Mouse (Mus musculus) liver, embryonic 11.5 days (tissue): ENCODE results near the gene Wiz. TPM values are rescaled to one million over a fixed set of nuclear protein-coding genes. Genes with fewer than 3 reads are reported as not detected.

ENCODE experiments used
- ATAC-seq: fragments of 200-750 bp; cut with Nextera tagmentation; replicated peaks from 2 replicates; pipeline ENCODE4 v1.8.0; 2017; ENCODE audit warnings: moderate number of reproducible peaks, mild to moderate bottlenecking, moderate TSS enrichment, moderate library complexity; ENCODE audit not compliant: low FRiP score
- DNase-seq: peaks from one replicate; pipeline ENCODE4 v3.0.0-alpha.2; 2017; ENCODE audit warnings: low spot score
- H3K27ac ChIP-seq: fragments of 300-500 bp; sonication (generic); 2 replicates; pipeline ENCODE4 v1.5.1; 2014; ENCODE audit warnings: mild to moderate bottlenecking, low read depth, low read length, control low read depth
- H3K27me3 ChIP-seq: fragments of 300-500 bp; sonication (generic); replicated peaks from 2 replicates; pipeline ENCODE4 v1.6.1; 2014; ENCODE audit warnings: low read length, mixed read lengths; ENCODE audit not compliant: control insufficient read depth, insufficient read depth
- H3K36me3 ChIP-seq: fragments of 300-500 bp; sonication (generic); 2 replicates; pipeline ENCODE4 v1.6.1; 2014; ENCODE audit warnings: mild to moderate bottlenecking, low read length, moderate library complexity, mixed read lengths; ENCODE audit not compliant: control insufficient read depth, insufficient read depth
- H3K4me1 ChIP-seq: fragments of 300-500 bp; sonication (generic); replicated peaks from 2 replicates; pipeline ENCODE4 v1.6.1; 2014; ENCODE audit warnings: low read length, mixed read lengths; ENCODE audit not compliant: control insufficient read depth, insufficient read depth
- H3K4me2 ChIP-seq: fragments of 300-500 bp; sonication (generic); 2 replicates; pipeline ENCODE4 v1.6.1; 2014; ENCODE audit warnings: mild to moderate bottlenecking, control low read depth, moderate library complexity
- H3K4me3 ChIP-seq: fragments of 300-500 bp; sonication (generic); 2 replicates; pipeline ENCODE4 v1.5.1; 2014; ENCODE audit warnings: low read depth, low read length, control low read depth
- H3K9ac ChIP-seq: fragments of 300-500 bp; sonication (generic); 2 replicates; pipeline ENCODE4 v1.6.1; 2014; ENCODE audit warnings: low read depth, low read length, control low read depth
- H3K9me3 ChIP-seq: fragments of 300-500 bp; sonication (generic); 2 replicates; pipeline ENCODE4 v1.6.1; 2016; ENCODE audit warnings: low read length, inconsistent platforms, mixed read lengths; ENCODE audit not compliant: control insufficient read depth
- WGBS: fragments of 180-500 bp; shearing (Covaris S2); extraction: QIAGEN DNeasy Blood & Tissue Kit; methylation state at CpG from one replicate; pipeline ENCODE4 v1.1.7; 2014; 5-methylcytosine and 5-hydroxymethylcytosine counted together
- polyA plus RNA-seq: library from polyadenylated mRNA; unstranded; fragments of >200 nt; fragmentation: Nextera tagmentation; extraction: Ambion mirVana; gene quantifications from 2 replicates; pipeline ENCODE4 v1.2.1, GENCODE M21; 2014

The Wiz gene
- polyA plus RNA-seq, 1 experiment from 2014 or later: 25.7 TPM

- 76% methylated on average over 31 of the region's 31 CpGs for WGBS
- peak; percentile 47 for ATAC-seq
- no peak overlapping the region for H3K27ac ChIP-seq
- peaks cover 73% of the 10 kb centered on the region for H3K36me3 ChIP-seq
- no peak overlapping the region for H3K4me3 ChIP-seq
- no peak overlapping the region for H3K4me2 ChIP-seq
- 0 out of 2 replicates have a peak, but pooled peaks cover 4% of the 10 kb centered on the region for H3K4me1 ChIP-seq
- no peaks in the 10 kb centered on the region for H3K27me3 ChIP-seq
- H3K9ac ChIP-seq: no peak overlapping the region
- no peaks in the 10 kb centered on the region for H3K9me3 ChIP-seq
- DNase-seq: no peak
Measured at GRCm38 (mm10) chr17:32333675-32334303, 55.5 kb downstream of the Wiz start.

- DNase-seq: no peak
- Histone ChIP-seq H3K4me2 (no peak overlapping the region), H3K9ac (no peak overlapping the region), H3K4me1 (peaks cover 5% of the 10 kb centered on the region; the same call in 1 of the 2 replicates), H3K9me3 (no peaks in the 10 kb centered on the region), H3K27ac (no peak overlapping the region), H3K27me3 (no peaks in the 10 kb centered on the region), H3K36me3 (peaks cover 33% of the 10 kb centered on the region), H3K4me3 (no peak overlapping the region)
- no peak for ATAC-seq
Measured at GRCm38 (mm10) chr17:32327501-32327900, 61.7 kb downstream of the Wiz start.

DNA sequence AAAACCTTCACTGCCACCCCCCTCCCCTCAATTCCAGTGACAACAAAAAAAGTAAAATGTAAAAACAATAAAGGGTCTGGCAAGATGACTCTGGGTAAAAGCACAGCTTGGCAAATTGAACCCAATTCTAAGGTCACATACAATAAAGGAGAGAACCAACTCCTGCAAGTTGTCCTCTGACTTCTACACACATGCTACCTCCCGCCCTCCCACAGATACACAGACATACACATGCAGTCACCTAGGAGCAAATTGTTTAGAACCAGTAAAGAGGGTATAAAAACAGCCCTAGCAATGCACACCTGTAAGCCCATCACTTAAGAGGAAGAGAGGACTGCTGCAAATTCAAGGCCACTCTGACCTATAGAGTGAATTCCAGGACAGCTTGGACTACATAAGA lies 66.4 kb downstream of the Wiz start:
- Histone ChIP-seq H3K9me3 (no peaks in the 10 kb centered on the region), H3K27me3 (no peaks in the 10 kb centered on the region), H3K4me1 (peaks cover 25% of the 10 kb centered on the region), H3K9ac (no peak overlapping the region), H3K36me3 (peaks cover 13% of the 10 kb centered on the region), H3K4me2 (peak overlapping the region; percentile 98), H3K4me3 (no peak overlapping the region), H3K27ac (no peak overlapping the region)
- ATAC-seq (no peak), DNase-seq (no peak)
- 76% methylated on average over 1 of the region's 1 CpGs for WGBS

- Histone ChIP-seq H3K36me3 (peaks cover 21% of the 10 kb centered on the region), H3K27me3 (no peaks in the 10 kb centered on the region), H3K27ac (peak overlapping the region; percentile 97), H3K4me3 (peak overlapping the region; percentile 96), H3K9ac (peak overlapping the region; percentile 79), H3K4me2 (peak overlapping the region; percentile 98), H3K9me3 (no peaks in the 10 kb centered on the region), H3K4me1 (peaks cover 25% of the 10 kb centered on the region)
- DNase-seq: no peak
- WGBS: 26% methylated on average over 6 of the region's 6 CpGs
- no peak; the same call in none of the 2 replicates for ATAC-seq
Measured at GRCm38 (mm10) chr17:32321836-32322235, 67.4 kb downstream of the Wiz start.

DNA sequence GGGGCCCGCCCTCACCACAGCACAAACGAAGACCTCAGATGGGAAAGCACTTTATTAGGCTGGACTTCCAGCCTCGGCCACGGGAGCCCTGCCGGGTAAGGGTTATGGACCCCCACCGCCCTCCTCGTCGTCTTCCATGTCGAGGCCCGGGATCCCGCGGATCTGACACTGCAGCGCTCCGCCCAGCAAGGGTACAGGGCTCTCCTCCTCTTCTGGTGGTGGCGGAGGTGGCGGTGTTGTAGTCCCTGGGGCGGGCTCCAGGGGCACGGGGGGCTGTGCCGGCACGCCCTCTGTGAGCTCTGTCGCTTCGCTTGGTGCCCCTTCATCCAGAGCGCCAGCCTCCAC lies 67.9 kb downstream of the Wiz start:
- Histone ChIP-seq H3K4me2 (peak overlapping the region; percentile 98), H3K4me1 (peaks cover 25% of the 10 kb centered on the region), H3K27me3 (no peaks in the 10 kb centered on the region), H3K9ac (peak overlapping the region; percentile 79), H3K27ac (peak overlapping the region; percentile 97), H3K9me3 (no peaks in the 10 kb centered on the region), H3K36me3 (peaks cover 25% of the 10 kb centered on the region), H3K4me3 (peak overlapping the region; percentile 96)
- 1% methylated on average over 21 of the region's 23 CpGs for WGBS
- ATAC-seq (peak; percentile 81), DNase-seq (no peak)

GRCm38 (mm10) chr17:32320597-32321389 lies 68.4 kb downstream of the Wiz start, which contains the start of gene Akap8:
Gene Akap8 (minus strand): TSS chr17:32321238.
- Histone ChIP-seq H3K27ac (peak within 1 kb of the TSS; percentile 97), H3K27me3 (no peaks in the 10 kb centered on the region), H3K4me3 (peak within 1 kb of the TSS; percentile 96), H3K36me3 (peaks cover 27% of the 10 kb centered on the region), H3K9me3 (no peaks in the 10 kb centered on the region), H3K4me2 (peak within 1 kb of the TSS; percentile 98), H3K4me1 (peaks cover 25% of the 10 kb centered on the region), H3K9ac (peak within 1 kb of the TSS; percentile 92)
- peak; percentile 96 for DNase-seq
- under 1% methylated on average over 83 of the region's 83 CpGs for WGBS
- ATAC-seq: peak; percentile 97

DNA sequence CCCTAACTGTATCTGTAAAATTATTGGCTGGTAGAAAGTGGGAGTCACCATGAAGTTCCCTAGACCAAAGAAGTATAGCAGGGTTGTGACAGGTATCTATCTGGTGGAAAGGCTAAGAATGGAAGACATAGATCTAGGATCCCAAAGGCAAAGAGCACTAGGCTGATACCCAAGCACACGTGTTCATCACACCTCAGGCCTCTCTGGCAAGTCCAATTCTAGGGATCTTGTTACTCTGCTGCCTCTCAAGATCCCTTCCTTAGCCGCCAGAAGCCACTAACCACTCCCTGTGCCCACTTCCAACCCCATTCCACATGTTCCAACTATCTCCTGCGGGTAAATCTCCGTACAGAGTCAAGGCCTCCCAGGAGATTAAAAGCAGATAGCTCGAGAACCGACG lies 69.3 kb downstream of the Wiz start:
- Histone ChIP-seq H3K4me3 (peak overlapping the region; percentile 96), H3K27me3 (no peaks in the 10 kb centered on the region), H3K27ac (peak overlapping the region; percentile 97), H3K36me3 (peaks cover 35% of the 10 kb centered on the region), H3K4me2 (peak overlapping the region; percentile 98), H3K9ac (peak overlapping the region; percentile 92), H3K9me3 (no peaks in the 10 kb centered on the region), H3K4me1 (peaks cover 25% of the 10 kb centered on the region)
- ATAC-seq: no peak
- no peak for DNase-seq
- 0% methylated on average over 7 of the region's 7 CpGs for WGBS

DNA sequence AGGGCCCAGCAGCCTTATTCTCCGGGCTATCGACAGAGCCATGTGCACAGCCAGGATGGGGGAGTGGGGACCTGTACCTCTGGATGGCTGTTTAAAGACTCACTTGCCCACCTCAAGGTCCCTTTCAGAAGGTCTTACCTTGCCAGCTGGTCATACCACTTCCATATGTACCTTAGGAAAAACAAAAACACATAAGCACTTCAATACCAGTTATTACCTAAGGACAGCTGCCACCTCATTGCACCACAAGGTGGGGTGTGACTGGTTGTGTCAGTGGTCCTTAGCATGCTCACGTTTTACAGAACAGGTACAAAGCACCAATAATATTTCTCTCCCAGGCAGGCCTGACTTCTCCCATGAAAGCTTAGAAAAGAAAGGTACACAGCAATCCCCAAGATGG lies 71.5 kb downstream of the Wiz start:
- Histone ChIP-seq H3K4me3 (no peak overlapping the region), H3K9ac (no peak overlapping the region), H3K27ac (no peak overlapping the region), H3K9me3 (no peaks in the 10 kb centered on the region), H3K4me2 (no peak overlapping the region), H3K36me3 (peaks cover 50% of the 10 kb centered on the region), H3K27me3 (no peaks in the 10 kb centered on the region), H3K4me1 (peaks cover 21% of the 10 kb centered on the region)
- no peak for ATAC-seq
- 88% methylated on average over 3 of the region's 3 CpGs for WGBS
- DNase-seq: no peak
